22 mouse cellular contexts compared by ENCODE assay signal in the genomic region with DNA sequence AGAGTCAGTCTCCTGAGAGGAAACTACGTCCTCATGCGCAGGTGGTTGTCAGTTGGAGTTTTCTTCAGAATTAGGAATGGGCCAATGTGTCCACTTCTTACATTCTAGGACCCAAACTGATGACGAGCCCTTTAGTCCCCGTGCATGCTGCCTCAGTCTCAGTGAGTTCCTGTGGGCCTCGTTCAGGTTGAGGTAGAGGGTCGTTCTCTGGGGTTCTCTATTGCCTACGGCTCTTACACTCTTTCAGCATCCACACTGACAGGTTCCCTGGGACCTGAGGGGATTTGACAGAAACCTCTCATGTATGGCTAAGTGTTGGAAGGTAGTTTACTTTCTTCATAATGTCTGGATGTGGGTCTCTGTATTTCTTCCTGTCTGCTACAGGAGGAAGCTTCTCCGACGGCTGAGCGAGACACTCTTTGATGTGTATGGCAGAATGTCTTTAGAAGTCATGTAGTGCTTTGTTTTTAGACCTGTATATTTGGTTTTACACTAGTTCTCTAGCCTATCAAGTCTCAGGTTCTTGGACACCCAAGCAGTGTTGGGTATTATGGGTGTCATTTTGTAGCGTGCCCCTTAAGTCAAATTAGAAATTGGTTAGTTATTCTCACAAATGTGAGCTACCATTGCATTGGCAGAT.
DNase-seq lines count a peak whose midpoint lies in the region; ATAC-seq lines count a peak whose summit lies in the region.
"Had no signal": no experiment of that assay in that cellular context is flagged by ENCODE, and none has a peak within 500 bp of the region (broad histone marks: within the 10 kb centered on the region; RNA-seq: fewer than 3 reads in every experiment).

No protein-coding gene starts in this region.

- intact Hi-C loops in heart, postnatal 10 days (cut with DNase I) = no loop called here

- peak; percentile 87 for ATAC-seq in activated CD4-positive, CD25-positive, alpha-beta regulatory T cell, adult 4 months
- ATAC-seq: forebrain, embryonic 14.5 days; forebrain, postnatal 0 days; hindbrain, postnatal 0 days; intestine, embryonic 15.5 days had no signal

- peak; percentile 85 for DNase-seq in heart, adult 11 months
- DNase-seq in heart, postnatal 10 days = no peak
- DNase-seq in thymus, postnatal 25 days = peak; percentile 3
- no peak for DNase-seq in thymus, postnatal 36 days
- DNase-seq in naive thymus-derived CD4-positive, alpha-beta T cell, adult 2 months (ENCODE audit: low read depth) = peak; percentile 71
- DNase-seq in spleen, postnatal 10 days (ENCODE audit: low spot score in 2 of 2) = no peak
- no peak for DNase-seq in layer of hippocampus, adult 9-10 months (ENCODE audit: low spot score)
- DNase-seq: adrenal gland, adult 2 months; adrenal gland, postnatal 25 days; cerebellum, adult 11-12 months; cerebellum, adult 9-10 months; cerebellum, postnatal 14 days; forebrain, postnatal 0 days; gastrocnemius, adult 2 months; gastrocnemius, postnatal 14 days; heart, adult 18-20 months; heart, postnatal 14 days; heart, postnatal 4 days had no signal

Comparison
In these comparisons a context has a peak if more than half of its experiments do, and no peak if none do; other contexts are left out.
1. DNase-seq: peak in heart, adult 11 months (single experiment), thymus, postnatal 25 days (single experiment) and naive thymus-derived CD4-positive, alpha-beta T cell, adult 2 months (single experiment); none in heart, postnatal 10 days (0 of 2), thymus, postnatal 36 days (0 of 2), spleen, postnatal 10 days (0 of 2) and layer of hippocampus, adult 9-10 months (single experiment).